Mouse (Mus musculus): ENCODE measurements around the gene Sirt1.

Sirt1 gene

GRCm38 (mm10) chr10:63313726-63314125, 67.8 kb downstream of the Sirt1 start:
- no peak for DNase-seq

- peak; percentile 61 for DNase-seq
Measured at GRCm38 (mm10) chr10:63308582-63309366, 72.7 kb downstream of the Sirt1 start.

- DNase-seq = no peak
Measured at GRCm38 (mm10) chr10:63302356-63302755, 79.1 kb downstream of the Sirt1 start.

- no peak for DNase-seq
Measured at GRCm38 (mm10) chr10:63282846-63283245, 98.7 kb downstream of the Sirt1 start.

GRCm38 (mm10) chr10:63282417-63282816, 99.1 kb downstream of the Sirt1 start:
- no peak for DNase-seq

GRCm38 (mm10) chr10:63279851-63280250, 101.7 kb downstream of the Sirt1 start:
- DNase-seq = no peak

- DNase-seq = no peak
Measured at GRCm38 (mm10) chr10:63277010-63277409, 104.5 kb downstream of the Sirt1 start.

GRCm38 (mm10) chr10:63272868-63273267, 108.6 kb downstream of the Sirt1 start:
- no peak for DNase-seq

GRCm38 (mm10) chr10:63272401-63272800, 109.1 kb downstream of the Sirt1 start:
- no peak for DNase-seq
